Mouse (Mus musculus) liver, embryonic 16.5 days (tissue): ENCODE data around the gene Psmd12. TPM values are rescaled to one million over a fixed set of nuclear protein-coding genes. Genes with fewer than 3 reads are reported as not detected.

Experiments used
- ATAC-seq: fragments of 200-750 bp; cut with Nextera tagmentation; 2 replicates; pipeline ENCODE4 v1.8.0; 2017; ENCODE audit warnings: low read depth, mild to moderate bottlenecking, moderate number of reproducible peaks, moderate library complexity
- H3K27ac ChIP-seq: fragments of 300-500 bp; sonication (generic); 2 replicates; pipeline ENCODE4 v1.5.1; 2014; ENCODE audit warnings: mild to moderate bottlenecking, low read length
- H3K27me3 ChIP-seq: fragments of 300-500 bp; sonication (generic); 2 replicates; pipeline ENCODE4 v1.6.1; 2014; ENCODE audit warnings: low read depth, low read length, mixed read lengths; ENCODE audit not compliant: control insufficient read depth, insufficient read depth
- H3K36me3 ChIP-seq: fragments of 300-500 bp; sonication (generic); 2 replicates; pipeline ENCODE4 v1.6.1; 2014; ENCODE audit warnings: mild to moderate bottlenecking; ENCODE audit not compliant: control insufficient read depth, insufficient read depth
- H3K4me1 ChIP-seq: fragments of 300-500 bp; sonication (generic); 2 replicates; pipeline ENCODE4 v1.6.1; 2014; ENCODE audit warnings: low read depth, low read length, mixed read lengths; ENCODE audit not compliant: control insufficient read depth
- H3K4me2 ChIP-seq: fragments of 300-500 bp; sonication (generic); 2 replicates; pipeline ENCODE4 v1.6.1; 2014; ENCODE audit warnings: low read depth, low read length, mixed read lengths
- H3K4me3 ChIP-seq: fragments of 300-500 bp; sonication (generic); 2 replicates; pipeline ENCODE4 v1.5.1; 2014; ENCODE audit warnings: low read depth, mild to moderate bottlenecking, low read length
- H3K9ac ChIP-seq: fragments of 300-500 bp; sonication (generic); 2 replicates; pipeline ENCODE4 v1.6.1; 2014; ENCODE audit warnings: low read depth, low read length
- H3K9me3 ChIP-seq: fragments of 300-500 bp; sonication (generic); replicated peaks from 2 replicates; pipeline ENCODE4 v1.6.1; 2016; ENCODE audit warnings: low read length; ENCODE audit not compliant: control insufficient read depth
- WGBS: fragments of 180-500 bp; shearing (Covaris S2); extraction: QIAGEN DNeasy Blood & Tissue Kit; methylation state at CpG from one replicate; pipeline ENCODE4 v1.1.7; 2014; ENCODE audit not compliant: insufficient replicate concordance; 5-methylcytosine and 5-hydroxymethylcytosine counted together
- polyA plus RNA-seq: library from polyadenylated mRNA; unstranded; fragments of >200 nt; fragmentation: Nextera tagmentation; extraction: Ambion mirVana; gene quantifications from 2 replicates; pipeline ENCODE4 v1.2.1, GENCODE M21; 2015

Gene Psmd12
- polyA plus RNA-seq, 1 experiment from 2014 or later, result 79.2 TPM

DNA sequence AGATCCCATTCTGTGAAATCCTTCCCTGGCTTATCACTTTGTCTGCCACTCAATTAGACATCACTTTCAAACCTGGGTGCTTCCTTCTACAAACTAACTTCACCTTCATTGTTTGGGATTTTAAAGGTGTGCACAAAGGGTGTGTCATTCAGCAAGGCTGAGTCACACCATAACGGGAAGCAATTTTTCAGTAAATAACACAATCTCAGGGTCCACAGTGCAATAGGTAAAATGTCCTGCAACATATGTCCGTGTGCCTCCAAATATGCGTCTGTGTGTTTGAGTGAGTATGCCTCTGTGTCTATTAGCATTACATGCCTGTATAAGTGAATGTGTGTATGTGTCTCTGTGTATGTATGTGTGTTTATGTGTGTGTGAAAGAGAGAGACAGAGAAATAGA, 22.0 kb upstream of the Psmd12 start:
- no peak overlapping the region for H3K27ac ChIP-seq
- no peaks in the 10 kb centered on the region for H3K9me3 ChIP-seq
- no peak overlapping the region for H3K4me2 ChIP-seq
- ATAC-seq, result no peak
- H3K27me3 ChIP-seq, result no peaks in the 10 kb centered on the region
- no peak overlapping the region for H3K9ac ChIP-seq
- 72% methylated on average over 3 of the region's 3 CpGs for WGBS
- peaks cover 17% of the 10 kb centered on the region for H3K4me1 ChIP-seq
- no peak overlapping the region for H3K4me3 ChIP-seq
- H3K36me3 ChIP-seq, result no peaks in the 10 kb centered on the region

DNA sequence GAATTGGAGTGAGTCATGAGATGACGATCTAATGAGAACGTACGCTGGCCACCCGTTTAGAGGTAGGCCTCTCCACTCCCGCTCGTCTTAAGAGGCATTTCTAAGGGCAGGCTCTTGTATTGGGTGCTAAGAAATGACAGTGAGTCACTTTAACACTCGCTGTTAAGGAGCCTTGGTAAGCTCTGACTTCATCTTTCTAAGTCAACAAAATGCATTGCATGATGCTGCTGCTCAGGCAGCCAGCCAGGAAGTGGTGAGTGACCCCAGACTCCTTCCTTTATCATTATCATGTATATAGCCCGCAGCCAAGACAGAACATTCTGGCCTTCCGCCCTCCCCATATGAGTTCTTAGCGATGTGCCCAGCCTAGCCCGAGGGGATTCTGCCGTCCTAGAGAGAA, 21.0 kb upstream of the Psmd12 start:
- ATAC-seq, result no peak
- H3K27me3 ChIP-seq, result no peaks in the 10 kb centered on the region
- H3K9me3 ChIP-seq, result no peaks in the 10 kb centered on the region
- no peak overlapping the region for H3K4me2 ChIP-seq
- no peak overlapping the region for H3K9ac ChIP-seq
- H3K4me3 ChIP-seq, result no peak overlapping the region
- H3K4me1 ChIP-seq, result peaks cover 16% of the 10 kb centered on the region
- WGBS, result 54% methylated on average over 12 of the region's 12 CpGs
- H3K36me3 ChIP-seq, result no peaks in the 10 kb centered on the region
- H3K27ac ChIP-seq, result no peak overlapping the region

DNA sequence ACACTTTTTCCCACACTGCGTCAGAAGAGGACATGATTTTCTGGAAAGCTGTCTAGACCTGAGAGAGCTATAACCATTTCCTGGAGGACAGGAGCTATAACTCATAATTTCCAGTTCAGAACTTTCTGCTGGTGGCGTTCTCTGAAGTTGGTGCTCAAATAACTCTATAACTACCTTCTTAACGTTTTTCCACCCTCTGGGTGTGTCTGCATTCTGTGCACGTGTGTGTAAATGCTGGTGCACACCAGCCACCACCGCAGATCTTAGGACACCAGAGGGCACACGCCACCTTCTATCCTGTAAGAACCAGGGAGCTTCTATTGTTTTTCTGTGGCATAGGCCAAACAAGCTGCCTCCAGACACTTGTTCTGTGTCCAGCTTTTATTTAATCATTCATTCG, 20.3 kb upstream of the Psmd12 start:
- ATAC-seq, result no peak
- peaks cover 16% of the 10 kb centered on the region for H3K4me1 ChIP-seq
- H3K9me3 ChIP-seq, result no peaks in the 10 kb centered on the region
- H3K4me3 ChIP-seq, result no peak overlapping the region
- H3K27ac ChIP-seq, result no peak overlapping the region
- H3K27me3 ChIP-seq, result no peaks in the 10 kb centered on the region
- H3K36me3 ChIP-seq, result no peaks in the 10 kb centered on the region
- H3K9ac ChIP-seq, result no peak overlapping the region
- H3K4me2 ChIP-seq, result no peak overlapping the region
- WGBS, result 65% methylated on average over 7 of the region's 7 CpGs

- Histone ChIP-seq H3K27ac (no peak overlapping the region), H3K9me3 (no peaks in the 10 kb centered on the region), H3K4me2 (no peak overlapping the region), H3K4me3 (no peak overlapping the region), H3K27me3 (no peaks in the 10 kb centered on the region), H3K9ac (no peak overlapping the region), H3K36me3 (no peaks in the 10 kb centered on the region), H3K4me1 (peaks cover 11% of the 10 kb centered on the region)
- WGBS, result 80% methylated on average over 7 of the region's 7 CpGs
- no peak for ATAC-seq
These were observed 19.5 kb upstream of the Psmd12 start for GRCm38 (mm10) chr11:107459828-107460227.

DNA sequence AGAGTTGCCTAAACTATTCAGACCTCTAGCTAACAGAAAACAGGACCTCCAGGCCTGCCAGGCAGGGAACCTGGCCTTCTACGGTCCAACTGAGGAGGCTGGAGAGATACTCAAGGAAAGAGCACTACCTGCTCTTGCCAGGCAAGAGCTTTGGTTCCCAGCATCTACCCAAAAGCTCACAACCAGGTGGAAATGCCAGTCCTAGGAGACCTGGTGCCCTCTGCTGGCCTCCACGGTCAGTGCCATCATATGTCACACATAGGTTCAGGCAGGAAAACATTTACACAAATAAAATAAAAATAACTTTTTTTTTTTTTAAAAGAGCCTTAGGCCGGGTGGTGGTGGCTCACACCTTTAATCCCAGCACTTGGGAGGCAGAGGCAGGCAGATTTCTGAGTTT, 16.8 kb upstream of the Psmd12 start:
- no peak for ATAC-seq
- 70% methylated on average over 3 of the region's 3 CpGs for WGBS
- Histone ChIP-seq H3K4me3 (no peak overlapping the region), H3K9ac (no peak overlapping the region), H3K27ac (no peak overlapping the region), H3K27me3 (no peaks in the 10 kb centered on the region), H3K9me3 (no peaks in the 10 kb centered on the region), H3K4me2 (no peak overlapping the region), H3K36me3 (no peaks in the 10 kb centered on the region), H3K4me1 (peaks cover 28% of the 10 kb centered on the region)

DNA sequence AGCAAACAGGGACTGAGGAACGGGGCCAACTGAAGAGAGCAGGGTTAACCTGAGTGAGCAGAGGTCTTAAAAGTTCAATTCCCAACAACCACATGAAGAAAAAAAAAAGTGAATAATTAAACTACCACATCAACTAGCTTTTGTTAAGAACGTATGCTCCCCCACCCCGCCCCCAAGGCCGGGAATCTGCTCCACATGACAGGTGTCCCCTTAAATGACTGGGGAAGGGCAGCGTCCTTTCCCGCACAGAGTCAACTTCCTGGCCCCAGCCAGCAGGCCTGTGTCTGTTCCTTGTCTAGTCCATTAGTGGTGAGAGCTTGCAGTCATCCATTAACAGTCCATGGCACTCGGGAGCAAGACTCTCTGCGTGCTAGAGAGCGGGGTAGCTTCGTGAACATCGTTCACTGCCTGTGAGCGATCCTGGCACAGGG, 16.0 kb upstream of the Psmd12 start:
- H3K4me1 ChIP-seq, result peaks cover 30% of the 10 kb centered on the region
- H3K27ac ChIP-seq, result no peak overlapping the region
- H3K27me3 ChIP-seq, result no peaks in the 10 kb centered on the region
- no peak overlapping the region for H3K4me2 ChIP-seq
- no peak overlapping the region for H3K9ac ChIP-seq
- no peak overlapping the region for H3K4me3 ChIP-seq
- ATAC-seq, result no peak
- 87% methylated on average over 12 of the region's 12 CpGs for WGBS
- H3K9me3 ChIP-seq, result no peaks in the 10 kb centered on the region
- no peaks in the 10 kb centered on the region for H3K36me3 ChIP-seq

GRCm38 (mm10) chr11:107464141-107464540, 15.1 kb upstream of the Psmd12 start:
- no peak overlapping the region for H3K9ac ChIP-seq
- no peak overlapping the region for H3K27ac ChIP-seq
- no peaks in the 10 kb centered on the region for H3K9me3 ChIP-seq
- H3K4me3 ChIP-seq, result no peak overlapping the region
- no peak overlapping the region for H3K4me2 ChIP-seq
- peaks cover 36% of the 10 kb centered on the region for H3K4me1 ChIP-seq
- no peaks in the 10 kb centered on the region for H3K27me3 ChIP-seq
- 58% methylated on average over 6 of the region's 6 CpGs for WGBS
- no peak for ATAC-seq
- H3K36me3 ChIP-seq, result no peaks in the 10 kb centered on the region

DNA sequence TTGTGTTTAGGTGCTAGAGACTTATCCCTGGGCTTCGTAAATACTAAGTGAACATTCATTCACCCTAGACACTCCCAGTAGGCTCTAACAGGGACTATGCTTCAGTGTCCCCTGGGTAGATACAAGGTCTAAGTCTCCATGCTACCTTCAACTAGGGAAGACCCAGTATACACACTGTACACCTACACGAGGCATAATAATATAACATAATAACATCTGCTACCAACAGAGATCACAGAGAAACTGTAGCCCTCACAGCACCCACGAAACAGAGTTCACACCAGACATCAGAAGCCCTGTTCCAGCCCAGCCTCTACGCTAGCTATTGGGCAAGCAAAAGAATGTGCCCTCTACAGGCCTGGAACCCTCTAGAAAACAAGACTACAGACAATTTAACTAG, 14.2 kb upstream of the Psmd12 start:
- Histone ChIP-seq H3K4me1 (peaks cover 36% of the 10 kb centered on the region), H3K4me3 (no peak overlapping the region), H3K36me3 (no peaks in the 10 kb centered on the region), H3K4me2 (no peak overlapping the region), H3K27me3 (no peaks in the 10 kb centered on the region), H3K27ac (0 out of 2 replicates have a peak overlapping the region, but pooled peaks have one; percentile 4), H3K9me3 (no peaks in the 10 kb centered on the region), H3K9ac (no peak overlapping the region)
- ATAC-seq, result no peak
- WGBS, result 81% methylated on average over 4 of the region's 4 CpGs

DNA sequence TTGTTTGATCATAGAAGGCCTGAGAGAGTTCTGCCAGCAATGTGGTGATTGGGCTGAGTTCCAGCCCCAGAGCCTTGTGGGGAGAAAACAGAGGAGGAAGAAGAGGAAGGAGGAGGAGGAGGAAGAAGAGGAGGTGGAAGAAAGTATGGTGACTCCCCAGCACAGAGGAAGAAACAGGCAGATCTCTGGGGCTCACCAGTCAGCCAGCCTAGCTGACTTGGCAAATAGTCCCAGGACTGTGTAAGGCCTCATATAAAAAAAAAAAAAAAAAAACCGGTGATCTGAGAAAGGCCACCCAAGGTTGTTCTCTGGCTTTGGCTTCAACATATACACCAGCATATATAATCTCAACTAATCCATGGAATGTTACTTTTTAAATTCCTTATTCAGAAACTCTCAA, 13.3 kb upstream of the Psmd12 start:
- Histone ChIP-seq H3K9me3 (no peaks in the 10 kb centered on the region), H3K4me2 (no peak overlapping the region), H3K4me3 (no peak overlapping the region), H3K27me3 (no peaks in the 10 kb centered on the region), H3K36me3 (no peaks in the 10 kb centered on the region), H3K9ac (no peak overlapping the region), H3K4me1 (peaks cover 39% of the 10 kb centered on the region), H3K27ac (peak overlapping the region; percentile 29)
- 25% methylated on average over 1 of the region's 1 CpGs for WGBS
- no peak for ATAC-seq
